Mouse (Mus musculus): ENCODE measurements around the gene Clec2d. TPM values are rescaled to one million over a fixed set of nuclear protein-coding genes. Genes with fewer than 3 reads are reported as not detected.

Gene Clec2d
- 196 TPM for total RNA-seq (2023)

GRCm38 (mm10) chr6:129180403-129181169, at the start of gene Clec2d:
TSS of gene Clec2d (plus strand) at chr6:129180615.

Other genes with a start within 250 kb of the Clec2d start
- 20.4 TPM for gene Clec2g, start 246.2 kb upstream of the Clec2d start, total RNA-seq (2023)
- 6.4 TPM for gene Klrb1f, start 134.7 kb upstream of the Clec2d start, total RNA-seq (2023)
- gene Clec2e, start 79.7 kb upstream of the Clec2d start, total RNA-seq (2023), result not detected
- gene Cd69, start 94.8 kb downstream of the Clec2d start, total RNA-seq (2023), result 621 TPM
- not detected for gene 4922502D21Rik, start 151.2 kb downstream of the Clec2d start, total RNA-seq (2023)
- 1.3 TPM for gene Clec12a, start 162.1 kb downstream of the Clec2d start, total RNA-seq (2023)
- not detected for gene Clec12b, start 205.3 kb downstream of the Clec2d start, total RNA-seq (2023)
- not detected for gene Clec1b, start 216.7 kb downstream of the Clec2d start, total RNA-seq (2023)
- gene Clec9a, start 228.2 kb downstream of the Clec2d start, total RNA-seq (2023), result 2.5 TPM